Mouse (Mus musculus) ES-E14 (cell line): ENCODE results near the gene Nlrc3.

Source experiments
- MAFK ChIP-seq: IDR thresholded peaks from 2 replicates; pipeline ENCODE4 v1.6.1; 2014; ENCODE audit warnings: mild to moderate bottlenecking, low read depth, low read length, inconsistent platforms; ENCODE audit not compliant: insufficient read depth
- ZC3H11A ChIP-seq: IDR thresholded peaks from 2 replicates; pipeline ENCODE4 v1.6.1; 2012; ENCODE audit warnings: low read depth, mild to moderate bottlenecking, inconsistent platforms, low read length, borderline replicate concordance
- ZNF384 ChIP-seq: IDR thresholded peaks from 2 replicates; pipeline ENCODE4 v1.6.1; 2012; ENCODE audit warnings: low read depth, low read length, inconsistent platforms

GRCm38 (mm10) chr16:3976251-3976671 lies at the start of gene Nlrc3:
- no peak for TF ChIP-seq ZC3H11A
- no peak for TF ChIP-seq ZNF384
- TF ChIP-seq MAFK = no peak
